Mouse (Mus musculus) brain, embryonic 14.5 days (tissue): ENCODE data around the gene Fbxl16.

Experiments used
- CTCF ChIP-seq: fragments of 200-500 bp; IDR thresholded peaks from 2 replicates; pipeline ENCODE4 v1.5.1; 2012; ENCODE audit warnings: inconsistent platforms, mild to moderate bottlenecking, moderate library complexity, borderline replicate concordance; ENCODE audit not compliant: insufficient read depth, insufficient read length; ENCODE audit errors: extremely low read depth
- POLR2A ChIP-seq: fragments of 200-500 bp; IDR thresholded peaks from 2 replicates; pipeline ENCODE4 v1.6.1; 2012; ENCODE audit warnings: mild to moderate bottlenecking, inconsistent platforms, borderline replicate concordance; ENCODE audit not compliant: poor library complexity, insufficient read depth, insufficient read length, severe bottlenecking; ENCODE audit errors: extremely low read depth

DNA sequence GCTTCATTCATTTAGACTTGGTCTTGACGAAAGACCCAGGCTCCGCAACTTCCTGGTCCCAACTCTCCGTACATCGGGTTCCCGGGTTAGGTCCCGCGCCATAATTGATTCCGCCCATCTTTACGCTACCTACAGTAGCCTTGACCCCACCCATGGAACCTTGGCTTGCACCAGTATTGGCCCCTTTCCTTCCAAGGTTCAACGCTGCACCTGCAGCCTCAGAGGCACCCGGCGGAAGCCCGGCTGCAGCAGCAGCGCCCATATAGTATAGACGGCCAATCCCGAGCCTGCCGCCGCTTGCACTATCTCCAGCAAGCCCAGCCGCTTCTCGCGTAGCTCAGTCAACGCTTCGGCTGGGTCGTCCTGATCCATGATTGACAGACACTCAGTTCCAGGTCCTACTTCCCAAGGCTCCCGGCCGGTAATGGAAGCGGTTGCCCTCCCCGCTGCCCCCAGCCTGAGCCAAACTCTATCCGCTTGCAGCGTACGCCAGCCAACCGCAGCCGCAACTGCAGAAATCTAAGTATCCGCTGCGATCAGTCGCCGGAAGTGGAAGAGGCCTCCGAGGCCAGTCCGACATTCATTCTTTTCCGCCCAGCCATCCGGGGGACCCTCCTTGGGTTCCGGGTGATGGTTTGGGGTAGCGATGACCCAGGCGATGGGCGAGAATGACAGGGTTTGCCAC lies 16.9 kb upstream of the Fbxl16 start:
- TF ChIP-seq CTCF (no peak), POLR2A (peak; percentile 42; the same call in 1 of the 2 replicates)
